Mouse (Mus musculus) myocyte (in vitro differentiated cells): ENCODE results near the gene Cdc7.

ENCODE experiments used
- MAX ChIP-seq: IDR thresholded peaks from one replicate; pipeline ENCODE4 v1.6.1; 2011; ENCODE audit warnings: low read depth, mild to moderate bottlenecking, control low read depth
- MYOD1 ChIP-seq, 3 experiments: IDR thresholded peaks; one replicate each; pipeline ENCODE4 v1.6.1; 2011; ENCODE audit warnings: control low read depth in 2 of 3, low read depth in 2 of 3, mild to moderate bottlenecking in 2 of 3, moderate library complexity in 1 of 3; ENCODE audit not compliant: insufficient read length in 2 of 3, control insufficient read depth in 1 of 3
- POLR2A ChIP-seq: IDR thresholded peaks from one replicate; pipeline ENCODE4 v1.6.1; 2011; ENCODE audit warnings: low read depth, mild to moderate bottlenecking, control low read depth, moderate library complexity; ENCODE audit not compliant: insufficient read length
- REST ChIP-seq: IDR thresholded peaks from one replicate; pipeline ENCODE4 v1.6.1; 2011; ENCODE audit warnings: mild to moderate bottlenecking, control low read depth, moderate library complexity; ENCODE audit not compliant: insufficient read depth, insufficient read length
- TCF12 ChIP-seq: IDR thresholded peaks from one replicate; pipeline ENCODE4 v1.6.1; 2011; ENCODE audit warnings: mild to moderate bottlenecking, control low read depth; ENCODE audit not compliant: poor library complexity, insufficient read depth, severe bottlenecking
- TCF3 ChIP-seq: IDR thresholded peaks from one replicate; pipeline ENCODE4 v1.6.1; 2011; ENCODE audit warnings: low read depth, control low read depth; ENCODE audit not compliant: insufficient read length
- USF1 ChIP-seq: IDR thresholded peaks from one replicate; pipeline ENCODE4 v1.6.1; 2011; ENCODE audit warnings: low read depth, mild to moderate bottlenecking, control low read depth, moderate library complexity

DNA sequence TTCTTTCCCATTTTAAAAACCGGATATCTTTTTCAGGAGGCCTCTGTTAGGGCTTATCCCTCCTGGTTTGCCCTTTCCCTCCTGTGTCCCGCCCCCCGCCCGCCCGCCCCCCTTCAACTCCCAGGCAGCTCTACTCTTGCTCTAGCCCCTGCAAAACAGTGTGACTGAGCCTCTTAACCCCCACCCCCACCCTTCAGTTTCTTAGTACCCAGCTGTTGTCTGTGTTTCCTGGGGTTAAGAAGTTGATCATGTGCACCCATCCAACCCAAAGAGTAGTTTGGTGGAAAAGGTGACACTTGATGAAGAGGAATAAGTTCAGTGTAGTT, 37.9 kb downstream of the Cdc7 start:
- TF ChIP-seq USF1 (no peak), MYOD1 (IDR thresholded peaks at IDR 0.05; ENCODE audit: control insufficient read depth in 1 of 3, insufficient read length in 2 of 3, low read depth in 2 of 3) (no peak), MAX (no peak), POLR2A (no peak), TCF3 (no peak), REST (no peak), TCF12 (no peak)
